Mouse (Mus musculus): ENCODE data around the gene Tomm5. TPM values are rescaled to one million over a fixed set of nuclear protein-coding genes. Genes with fewer than 3 reads are reported as not detected.

Gene Tomm5
- 172 and 184 TPM in 2 replicates for polyA plus RNA-seq (2014; fragmentation: Nextera tagmentation; extraction: Ambion mirVana)

- H3K9me3 ChIP-seq (ENCODE audit: control insufficient read depth, low read length): no peaks in the 10 kb centered on the region
Observed at GRCm38 (mm10) chr4:45107601-45108277, at the start of gene Tomm5. Tomm5 (minus strand) TSS chr4:45108114.

GRCm38 (mm10) chr4:45156433-45156832, 48.5 kb upstream of the Tomm5 start:
- WGBS: 87% methylated on average over 3 of the region's 3 CpGs
- no peak overlapping the region for H3K27ac ChIP-seq (ENCODE audit: low read depth, low read length)

More at GRCm38 (mm10) chr4:45107601-45108277, at the start of gene Tomm5:
- Histone ChIP-seq H3K9ac (ENCODE audit: low read length) (peak within 1 kb of the TSS; percentile 91), H3K27me3 (ENCODE audit: control insufficient read depth, insufficient read depth, low read length) (no peaks in the 10 kb centered on the region), H3K4me1 (replicated peaks; ENCODE audit: control insufficient read depth, insufficient read depth, low read length) (peaks cover 5% of the 10 kb centered on the region; the same call in 1 of the 2 replicates), H3K4me3 (ENCODE audit: low read depth, low read length) (peak within 1 kb of the TSS; percentile 84), H3K36me3 (ENCODE audit: control insufficient read depth, insufficient read depth, low read length) (no peaks in the 10 kb centered on the region), H3K4me2 (ENCODE audit: low read depth, low read length, severe bottlenecking) (peak within 1 kb of the TSS; percentile 76), H3K27ac (ENCODE audit: low read depth, low read length) (no peak within 1 kb of the TSS)
- DNase-seq (ENCODE audit: low spot score): peak; percentile 90
- WGBS: under 1% methylated on average over 39 of the region's 39 CpGs
- peak; percentile 95 for ATAC-seq (replicated peaks; ENCODE audit: low FRiP score)

GRCm38 (mm10) chr4:45143005-45143404, 35.1 kb upstream of the Tomm5 start:
- H3K4me2 ChIP-seq (ENCODE audit: low read depth, low read length, severe bottlenecking): no peak overlapping the region
- H3K27me3 ChIP-seq (ENCODE audit: control insufficient read depth, insufficient read depth, low read length): no peaks in the 10 kb centered on the region
- H3K9ac ChIP-seq (ENCODE audit: low read length): no peak overlapping the region; the same call in 1 of the 2 replicates
- no peaks in the 10 kb centered on the region for H3K9me3 ChIP-seq (ENCODE audit: control insufficient read depth, low read length)
- ATAC-seq (replicated peaks; ENCODE audit: low FRiP score) (no peak), DNase-seq (ENCODE audit: low spot score) (no peak)
- H3K36me3 ChIP-seq (ENCODE audit: control insufficient read depth, insufficient read depth, low read length): no peaks in the 10 kb centered on the region
- WGBS: 70% methylated on average over 8 of the region's 8 CpGs
- no peaks in the 10 kb centered on the region; the same call in 1 of the 2 replicates for H3K4me1 ChIP-seq (replicated peaks; ENCODE audit: control insufficient read depth, insufficient read depth, low read length)
- H3K27ac ChIP-seq (ENCODE audit: low read depth, low read length): no peak overlapping the region
- H3K4me3 ChIP-seq (ENCODE audit: low read depth, low read length): no peak overlapping the region

More at GRCm38 (mm10) chr4:45156433-45156832, 48.5 kb upstream of the Tomm5 start:
- no peaks in the 10 kb centered on the region for H3K4me1 ChIP-seq (replicated peaks; ENCODE audit: control insufficient read depth, insufficient read depth, low read length)
- no peak overlapping the region for H3K9ac ChIP-seq (ENCODE audit: low read length)
- no peaks in the 10 kb centered on the region for H3K36me3 ChIP-seq (ENCODE audit: control insufficient read depth, insufficient read depth, low read length)
- no peaks in the 10 kb centered on the region for H3K27me3 ChIP-seq (ENCODE audit: control insufficient read depth, insufficient read depth, low read length)
- no peaks in the 10 kb centered on the region for H3K9me3 ChIP-seq (ENCODE audit: control insufficient read depth, low read length)
- ATAC-seq (replicated peaks; ENCODE audit: low FRiP score) (no peak), DNase-seq (ENCODE audit: low spot score) (no peak)
- H3K4me3 ChIP-seq (ENCODE audit: low read depth, low read length): no peak overlapping the region
- no peak overlapping the region for H3K4me2 ChIP-seq (ENCODE audit: low read depth, low read length, severe bottlenecking)

GRCm38 (mm10) chr4:45142411-45142810, 34.5 kb upstream of the Tomm5 start:
- 45% methylated on average over 11 of the region's 11 CpGs for WGBS
- Histone ChIP-seq H3K4me2 (ENCODE audit: low read depth, low read length, severe bottlenecking) (no peak overlapping the region), H3K36me3 (ENCODE audit: control insufficient read depth, insufficient read depth, low read length) (no peaks in the 10 kb centered on the region), H3K9me3 (ENCODE audit: control insufficient read depth, low read length) (no peaks in the 10 kb centered on the region), H3K9ac (ENCODE audit: low read length) (no peak overlapping the region), H3K4me1 (replicated peaks; ENCODE audit: control insufficient read depth, insufficient read depth, low read length) (no peaks in the 10 kb centered on the region; the same call in 1 of the 2 replicates), H3K27me3 (ENCODE audit: control insufficient read depth, insufficient read depth, low read length) (no peaks in the 10 kb centered on the region), H3K27ac (ENCODE audit: low read depth, low read length) (no peak overlapping the region), H3K4me3 (ENCODE audit: low read depth, low read length) (no peak overlapping the region)
- DNase-seq (ENCODE audit: low spot score) (peak; percentile 55), ATAC-seq (replicated peaks; ENCODE audit: low FRiP score) (no peak)

GRCm38 (mm10) chr4:45141835-45142234, 33.9 kb upstream of the Tomm5 start:
- no peak for ATAC-seq (replicated peaks; ENCODE audit: low FRiP score)
- DNase-seq (ENCODE audit: low spot score): no peak

GRCm38 (mm10) chr4:45137636-45138035, 29.7 kb upstream of the Tomm5 start:
- Histone ChIP-seq H3K27me3 (ENCODE audit: control insufficient read depth, insufficient read depth, low read length) (no peaks in the 10 kb centered on the region), H3K4me1 (replicated peaks; ENCODE audit: control insufficient read depth, insufficient read depth, low read length) (no peaks in the 10 kb centered on the region), H3K9ac (ENCODE audit: low read length) (no peak overlapping the region), H3K4me2 (ENCODE audit: low read depth, low read length, severe bottlenecking) (no peak overlapping the region), H3K27ac (ENCODE audit: low read depth, low read length) (no peak overlapping the region), H3K4me3 (ENCODE audit: low read depth, low read length) (no peak overlapping the region), H3K36me3 (ENCODE audit: control insufficient read depth, insufficient read depth, low read length) (no peaks in the 10 kb centered on the region), H3K9me3 (ENCODE audit: control insufficient read depth, low read length) (no peaks in the 10 kb centered on the region)
- no peak for ATAC-seq (replicated peaks; ENCODE audit: low FRiP score)
- WGBS: 56% methylated on average over 4 of the region's 4 CpGs
- DNase-seq (ENCODE audit: low spot score): no peak

More at GRCm38 (mm10) chr4:45141835-45142234, 33.9 kb upstream of the Tomm5 start:
- Histone ChIP-seq H3K4me1 (replicated peaks; ENCODE audit: control insufficient read depth, insufficient read depth, low read length) (no peaks in the 10 kb centered on the region; the same call in 1 of the 2 replicates), H3K36me3 (ENCODE audit: control insufficient read depth, insufficient read depth, low read length) (no peaks in the 10 kb centered on the region), H3K9ac (ENCODE audit: low read length) (no peak overlapping the region), H3K4me3 (ENCODE audit: low read depth, low read length) (no peak overlapping the region), H3K27ac (ENCODE audit: low read depth, low read length) (no peak overlapping the region), H3K4me2 (ENCODE audit: low read depth, low read length, severe bottlenecking) (no peak overlapping the region), H3K9me3 (ENCODE audit: control insufficient read depth, low read length) (no peaks in the 10 kb centered on the region), H3K27me3 (ENCODE audit: control insufficient read depth, insufficient read depth, low read length) (no peaks in the 10 kb centered on the region)
- WGBS: 77% methylated on average over 5 of the region's 5 CpGs

GRCm38 (mm10) chr4:45134471-45134870, 26.6 kb upstream of the Tomm5 start:
- WGBS: 87% methylated on average over 8 of the region's 8 CpGs
- ATAC-seq (replicated peaks; ENCODE audit: low FRiP score): no peak
- Histone ChIP-seq H3K9ac (ENCODE audit: low read length) (no peak overlapping the region), H3K4me2 (ENCODE audit: low read depth, low read length, severe bottlenecking) (no peak overlapping the region), H3K4me1 (replicated peaks; ENCODE audit: control insufficient read depth, insufficient read depth, low read length) (no peaks in the 10 kb centered on the region), H3K9me3 (ENCODE audit: control insufficient read depth, low read length) (no peaks in the 10 kb centered on the region), H3K4me3 (ENCODE audit: low read depth, low read length) (no peak overlapping the region), H3K27me3 (ENCODE audit: control insufficient read depth, insufficient read depth, low read length) (no peaks in the 10 kb centered on the region), H3K27ac (ENCODE audit: low read depth, low read length) (no peak overlapping the region), H3K36me3 (ENCODE audit: control insufficient read depth, insufficient read depth, low read length) (no peaks in the 10 kb centered on the region)
- DNase-seq (ENCODE audit: low spot score): no peak

GRCm38 (mm10) chr4:45131021-45131420, 23.1 kb upstream of the Tomm5 start:
- ATAC-seq (replicated peaks; ENCODE audit: low FRiP score) (no peak), DNase-seq (ENCODE audit: low spot score) (no peak)
- H3K9ac ChIP-seq (ENCODE audit: low read length): no peak overlapping the region
- no peaks in the 10 kb centered on the region for H3K9me3 ChIP-seq (ENCODE audit: control insufficient read depth, low read length)
- no peak overlapping the region for H3K4me3 ChIP-seq (ENCODE audit: low read depth, low read length)
- no peak overlapping the region for H3K4me2 ChIP-seq (ENCODE audit: low read depth, low read length, severe bottlenecking)
- no peaks in the 10 kb centered on the region for H3K27me3 ChIP-seq (ENCODE audit: control insufficient read depth, insufficient read depth, low read length)
- H3K36me3 ChIP-seq (ENCODE audit: control insufficient read depth, insufficient read depth, low read length): no peaks in the 10 kb centered on the region
- H3K27ac ChIP-seq (ENCODE audit: low read depth, low read length): no peak overlapping the region
- no peaks in the 10 kb centered on the region for H3K4me1 ChIP-seq (replicated peaks; ENCODE audit: control insufficient read depth, insufficient read depth, low read length)
- 81% methylated on average over 4 of the region's 4 CpGs for WGBS

GRCm38 (mm10) chr4:45121311-45121710, 13.4 kb upstream of the Tomm5 start:
- no peaks in the 10 kb centered on the region for H3K27me3 ChIP-seq (ENCODE audit: control insufficient read depth, insufficient read depth, low read length)
- H3K9me3 ChIP-seq (ENCODE audit: control insufficient read depth, low read length): no peaks in the 10 kb centered on the region
- ATAC-seq (replicated peaks; ENCODE audit: low FRiP score) (no peak), DNase-seq (ENCODE audit: low spot score) (no peak)
- H3K9ac ChIP-seq (ENCODE audit: low read length): no peak overlapping the region
- no peaks in the 10 kb centered on the region for H3K4me1 ChIP-seq (replicated peaks; ENCODE audit: control insufficient read depth, insufficient read depth, low read length)
- WGBS: 90% methylated on average over 11 of the region's 11 CpGs
- H3K4me3 ChIP-seq (ENCODE audit: low read depth, low read length): no peak overlapping the region
- H3K27ac ChIP-seq (ENCODE audit: low read depth, low read length): no peak overlapping the region
- H3K36me3 ChIP-seq (ENCODE audit: control insufficient read depth, insufficient read depth, low read length): no peaks in the 10 kb centered on the region
- H3K4me2 ChIP-seq (ENCODE audit: low read depth, low read length, severe bottlenecking): no peak overlapping the region

Data from forebrain, embryonic 11.5 days (tissue).